Mouse (Mus musculus): ENCODE data around the gene Wdr53. TPM values are rescaled to one million over a fixed set of nuclear protein-coding genes. Genes with fewer than 3 reads are reported as not detected.
"Not testable (repeated sequence)": the region's sequence is repeated elsewhere in the genome, so short reads cannot be mapped to it uniquely, and the experiment has no call there.

Gene Wdr53
- 17.4 and 19.0 TPM in 2 replicates for polyA plus RNA-seq (2016; fragmentation: Nextera tagmentation; extraction: Ambion mirVana)

GRCm38 (mm10) chr16:32246952-32247370 is at the start of gene Wdr53, which contains the start of gene Fbxo45:
Wdr53 (plus strand) TSS chr16:32247227.
Fbxo45 (minus strand) TSS chr16:32247158.
- H3K4me1 ChIP-seq (replicated peaks): peaks cover 35% of the 10 kb centered on the region
- DNase-seq (ENCODE audit: low spot score): peak; percentile 97
- no peaks in the 10 kb centered on the region for H3K9me3 ChIP-seq
- under 1% methylated on average over 48 of the region's 48 CpGs for WGBS
- H3K27me3 ChIP-seq (ENCODE audit: insufficient read depth, poor library complexity, severe bottlenecking): no peaks in the 10 kb centered on the region
- peak within 1 kb of the TSS; percentile 94 for H3K27ac ChIP-seq
- H3K4me3 ChIP-seq: peak within 1 kb of the TSS; percentile 91
- peaks cover 10% of the 10 kb centered on the region for H3K36me3 ChIP-seq

DNA sequence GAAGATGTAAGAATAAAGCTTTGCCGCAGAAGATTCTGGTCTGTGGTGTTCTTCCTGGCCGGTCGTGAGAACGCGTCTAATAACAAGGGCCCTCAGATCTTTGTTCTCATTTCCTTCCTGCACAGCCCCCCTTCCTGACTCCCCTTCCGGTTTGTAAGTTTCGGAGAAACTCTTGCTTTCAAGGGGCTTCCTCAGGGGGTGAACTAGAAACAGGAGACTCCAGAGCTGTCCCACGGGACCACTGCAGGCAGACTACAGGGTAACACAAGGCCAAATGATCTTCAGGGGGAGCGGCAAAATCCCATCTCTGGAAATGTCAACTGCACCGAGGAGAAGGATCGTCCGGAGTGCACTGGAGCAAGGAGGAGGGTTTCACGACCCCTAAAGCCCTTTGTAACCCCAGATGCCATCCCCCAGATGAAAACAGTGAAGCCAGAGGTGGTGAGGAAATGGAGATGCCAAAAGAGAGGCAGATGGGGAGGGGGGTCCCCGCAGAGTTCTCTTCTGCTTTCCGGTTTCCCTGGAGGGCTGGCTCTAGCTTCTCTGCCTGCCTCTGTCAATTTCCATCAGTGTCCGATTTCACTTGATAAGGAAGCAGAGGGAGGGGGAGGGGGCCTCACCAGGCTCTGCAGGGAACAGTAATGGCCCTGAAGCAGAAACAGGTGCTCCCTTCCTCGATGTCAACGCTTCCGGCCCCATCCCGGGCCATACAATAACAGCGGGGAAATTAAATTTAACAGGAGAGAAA is 46.6 kb upstream of the Wdr53 start:
- DNase-seq (ENCODE audit: low spot score): peak; percentile 61
- Histone ChIP-seq H3K27me3 (ENCODE audit: insufficient read depth, poor library complexity, severe bottlenecking) (no peaks in the 10 kb centered on the region), H3K4me3 (peak overlapping the region; percentile 21), H3K36me3 (no peaks in the 10 kb centered on the region), H3K9me3 (peaks cover 8% of the 10 kb centered on the region; the same call in 1 of the 2 replicates), H3K4me1 (replicated peaks) (peaks cover 13% of the 10 kb centered on the region), H3K27ac (peak overlapping the region; percentile 77)
- 55% methylated on average over 21 of the region's 21 CpGs for WGBS

- H3K9me3 ChIP-seq: peaks cover 8% of the 10 kb centered on the region; the same call in 1 of the 2 replicates
- no peak for DNase-seq (ENCODE audit: low spot score)
- no peaks in the 10 kb centered on the region for H3K36me3 ChIP-seq
- 47% methylated on average over 9 of the region's 9 CpGs for WGBS
- H3K27me3 ChIP-seq (ENCODE audit: insufficient read depth, poor library complexity, severe bottlenecking): no peaks in the 10 kb centered on the region
- peak overlapping the region; percentile 77 for H3K27ac ChIP-seq
- peaks cover 13% of the 10 kb centered on the region for H3K4me1 ChIP-seq (replicated peaks)
- peak overlapping the region; percentile 21; the same call in 1 of the 2 replicates for H3K4me3 ChIP-seq
Measured at GRCm38 (mm10) chr16:32201004-32201325, 46.1 kb upstream of the Wdr53 start.

- WGBS: 75% methylated on average over 6 of the region's 6 CpGs
- peaks cover 8% of the 10 kb centered on the region; the same call in 1 of the 2 replicates for H3K9me3 ChIP-seq
- H3K27ac ChIP-seq: no peak overlapping the region
- peaks cover 13% of the 10 kb centered on the region for H3K4me1 ChIP-seq (replicated peaks)
- no peak for DNase-seq (ENCODE audit: low spot score)
- H3K36me3 ChIP-seq: no peaks in the 10 kb centered on the region
- no peaks in the 10 kb centered on the region for H3K27me3 ChIP-seq (ENCODE audit: insufficient read depth, poor library complexity, severe bottlenecking)
- H3K4me3 ChIP-seq: no peak overlapping the region
Measured at GRCm38 (mm10) chr16:32202681-32203080, 44.3 kb upstream of the Wdr53 start.

- peaks cover 13% of the 10 kb centered on the region for H3K4me1 ChIP-seq (replicated peaks)
- H3K9me3 ChIP-seq: peaks cover 22% of the 10 kb centered on the region
- H3K27me3 ChIP-seq (ENCODE audit: insufficient read depth, poor library complexity, severe bottlenecking): no peaks in the 10 kb centered on the region
- DNase-seq (ENCODE audit: low spot score): no peak
- H3K27ac ChIP-seq: no peak overlapping the region
- no peaks in the 10 kb centered on the region for H3K36me3 ChIP-seq
- 66% methylated on average over 3 of the region's 3 CpGs for WGBS
- no peak overlapping the region for H3K4me3 ChIP-seq
Measured at GRCm38 (mm10) chr16:32204902-32205301, 42.1 kb upstream of the Wdr53 start.

DNA sequence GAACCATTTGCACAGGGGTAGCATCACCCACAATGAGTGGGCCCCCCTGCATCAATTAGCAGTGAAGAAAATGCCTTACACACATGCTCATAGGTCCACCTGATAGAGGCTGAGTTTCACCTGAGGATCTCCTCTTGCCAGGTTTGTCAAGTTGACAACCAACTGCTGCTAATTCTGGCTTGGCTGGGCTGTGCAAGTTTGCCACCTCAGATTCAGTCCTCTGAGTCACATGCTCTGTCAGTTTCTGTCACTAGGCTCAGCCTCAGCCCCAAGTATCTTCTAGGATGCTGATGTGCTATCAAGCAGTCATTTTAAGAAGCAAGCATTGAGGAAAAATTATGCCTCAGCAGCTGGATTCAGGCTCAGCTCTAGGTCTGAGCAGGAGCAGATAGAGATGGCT is 32.9 kb upstream of the Wdr53 start:
- DNase-seq (ENCODE audit: low spot score): no peak
- Histone ChIP-seq H3K9me3 (peaks cover 10% of the 10 kb centered on the region), H3K27ac (no peak overlapping the region), H3K36me3 (no peaks in the 10 kb centered on the region), H3K4me1 (replicated peaks) (no peaks in the 10 kb centered on the region), H3K4me3 (no peak overlapping the region), H3K27me3 (ENCODE audit: insufficient read depth, poor library complexity, severe bottlenecking) (no peaks in the 10 kb centered on the region)

DNA sequence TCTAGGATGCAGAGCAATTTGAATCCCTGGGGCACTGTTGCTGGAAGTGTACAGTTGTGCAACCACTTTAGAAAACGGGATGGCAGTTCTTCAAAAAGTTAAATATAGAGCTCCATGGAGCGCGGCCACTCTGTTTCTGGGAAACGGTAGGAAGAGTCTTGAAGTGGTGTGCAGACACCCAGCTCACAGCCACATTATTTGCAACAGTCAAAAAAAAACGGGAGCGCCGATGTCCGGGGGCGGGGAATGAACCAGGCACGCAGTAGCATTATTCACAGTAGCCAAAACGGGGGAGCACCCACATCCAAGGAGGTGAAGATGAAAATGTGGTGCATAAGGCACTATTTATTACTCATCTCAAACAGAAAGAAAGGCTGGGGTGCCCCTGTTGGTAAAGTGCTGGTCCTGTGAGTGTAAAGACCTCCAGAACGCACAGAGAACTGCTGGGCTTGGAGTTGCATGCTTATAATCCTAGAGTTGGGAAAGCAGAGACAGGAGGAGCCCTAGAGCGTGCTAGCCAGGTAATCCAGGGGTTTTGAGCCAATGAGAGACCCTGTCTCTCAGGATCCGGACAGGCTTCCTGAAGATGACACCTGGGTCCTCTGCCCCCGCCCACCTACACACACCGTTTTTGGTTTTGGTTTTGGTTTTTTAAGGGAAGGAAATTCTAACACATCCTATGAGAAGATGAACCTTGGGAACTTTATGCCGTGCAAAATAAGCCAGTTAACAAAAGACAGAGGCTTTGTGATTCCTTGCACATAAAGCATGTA is 32.0 kb upstream of the Wdr53 start:
- H3K9me3 ChIP-seq: peaks cover 2% of the 10 kb centered on the region; the same call in 1 of the 2 replicates
- H3K4me3 ChIP-seq: no peak overlapping the region
- WGBS: 84% methylated on average over 17 of the region's 17 CpGs
- no peak for DNase-seq (ENCODE audit: low spot score)
- no peak overlapping the region for H3K27ac ChIP-seq
- H3K27me3 ChIP-seq (ENCODE audit: insufficient read depth, poor library complexity, severe bottlenecking): no peaks in the 10 kb centered on the region
- no peaks in the 10 kb centered on the region for H3K36me3 ChIP-seq
- H3K4me1 ChIP-seq (replicated peaks): no peaks in the 10 kb centered on the region

- Histone ChIP-seq H3K4me3 (no peak overlapping the region), H3K27ac (no peak overlapping the region), H3K4me1 (replicated peaks) (no peaks in the 10 kb centered on the region), H3K9me3 (no peaks in the 10 kb centered on the region), H3K27me3 (ENCODE audit: insufficient read depth, poor library complexity, severe bottlenecking) (no peaks in the 10 kb centered on the region), H3K36me3 (no peaks in the 10 kb centered on the region)
- WGBS: 87% methylated on average over 4 of the region's 4 CpGs
- DNase-seq (ENCODE audit: low spot score): no peak
Measured at GRCm38 (mm10) chr16:32221803-32222202, 25.2 kb upstream of the Wdr53 start.

GRCm38 (mm10) chr16:32222399-32222798 is 24.6 kb upstream of the Wdr53 start:
- no peaks in the 10 kb centered on the region for H3K36me3 ChIP-seq
- no peak for DNase-seq (ENCODE audit: low spot score)
- H3K4me3 ChIP-seq: no peak overlapping the region
- H3K9me3 ChIP-seq: no peaks in the 10 kb centered on the region
- H3K27me3 ChIP-seq (ENCODE audit: insufficient read depth, poor library complexity, severe bottlenecking): no peaks in the 10 kb centered on the region
- H3K4me1 ChIP-seq (replicated peaks): no peaks in the 10 kb centered on the region
- no peak overlapping the region for H3K27ac ChIP-seq

DNA sequence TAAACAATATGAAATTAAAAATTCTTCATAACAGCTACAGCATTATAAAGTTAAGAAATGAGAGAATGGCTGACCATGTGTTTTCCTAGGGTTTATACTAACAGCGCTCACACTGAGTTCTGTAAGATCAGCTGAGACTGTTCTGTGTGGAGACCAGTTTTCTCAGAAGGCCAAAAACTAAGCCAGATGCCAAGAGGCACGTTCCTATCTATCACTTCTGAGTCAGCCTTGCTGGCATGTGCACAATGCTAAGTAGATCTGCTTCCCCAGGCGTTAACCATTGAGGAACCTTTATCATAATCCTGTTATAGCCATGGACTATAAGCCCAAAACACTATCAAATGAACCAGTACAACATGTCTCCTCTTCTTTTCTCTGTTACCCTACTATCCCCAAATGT is 15.0 kb upstream of the Wdr53 start:
- H3K36me3 ChIP-seq: peaks cover 68% of the 10 kb centered on the region
- 90% methylated on average over 3 of the region's 3 CpGs for WGBS
- H3K4me1 ChIP-seq (replicated peaks); H3K27me3 ChIP-seq (ENCODE audit: insufficient read depth, poor library complexity, severe bottlenecking); DNase-seq (ENCODE audit: low spot score); H3K9me3 ChIP-seq; H3K4me3 ChIP-seq; H3K27ac ChIP-seq: not testable (repeated sequence)

DNA sequence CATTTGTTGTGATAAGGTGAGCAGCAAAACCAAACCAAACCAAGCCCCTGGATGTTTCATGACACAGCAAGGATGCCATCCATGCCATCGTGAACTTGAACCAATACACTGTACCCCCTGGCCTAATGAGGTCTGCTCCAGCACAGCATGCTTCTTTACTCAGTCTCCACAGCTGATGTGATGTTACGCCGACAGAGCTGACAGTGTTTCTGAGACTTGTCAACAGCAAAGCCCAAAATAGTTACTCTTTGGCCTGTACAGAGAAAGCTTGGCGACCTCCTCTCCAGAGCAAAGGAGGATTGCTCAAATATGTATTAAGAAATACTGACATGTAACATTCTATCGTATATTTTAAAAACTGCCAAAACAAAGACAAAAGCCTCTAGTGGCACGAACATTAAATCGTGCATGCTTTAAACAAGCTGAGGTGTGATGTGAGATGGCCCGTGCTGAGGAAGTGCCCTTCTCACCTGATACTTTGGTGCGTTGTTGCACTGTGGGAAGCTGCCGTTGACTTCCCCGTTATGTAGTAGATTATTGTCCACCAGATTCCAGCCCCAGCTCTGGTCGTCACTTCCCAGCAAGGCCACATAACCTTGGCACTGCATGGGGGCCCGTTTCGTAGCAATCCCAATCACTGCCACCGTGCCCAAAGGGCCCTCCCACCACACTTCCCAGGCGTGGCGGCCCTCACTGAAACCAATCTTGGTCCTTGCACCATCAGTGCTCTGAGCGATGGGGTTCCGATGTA is 8.9 kb upstream of the Wdr53 start:
- 92% methylated on average over 19 of the region's 19 CpGs for WGBS
- H3K27me3 ChIP-seq (ENCODE audit: insufficient read depth, poor library complexity, severe bottlenecking): no peaks in the 10 kb centered on the region
- no peak overlapping the region for H3K4me3 ChIP-seq

DNA sequence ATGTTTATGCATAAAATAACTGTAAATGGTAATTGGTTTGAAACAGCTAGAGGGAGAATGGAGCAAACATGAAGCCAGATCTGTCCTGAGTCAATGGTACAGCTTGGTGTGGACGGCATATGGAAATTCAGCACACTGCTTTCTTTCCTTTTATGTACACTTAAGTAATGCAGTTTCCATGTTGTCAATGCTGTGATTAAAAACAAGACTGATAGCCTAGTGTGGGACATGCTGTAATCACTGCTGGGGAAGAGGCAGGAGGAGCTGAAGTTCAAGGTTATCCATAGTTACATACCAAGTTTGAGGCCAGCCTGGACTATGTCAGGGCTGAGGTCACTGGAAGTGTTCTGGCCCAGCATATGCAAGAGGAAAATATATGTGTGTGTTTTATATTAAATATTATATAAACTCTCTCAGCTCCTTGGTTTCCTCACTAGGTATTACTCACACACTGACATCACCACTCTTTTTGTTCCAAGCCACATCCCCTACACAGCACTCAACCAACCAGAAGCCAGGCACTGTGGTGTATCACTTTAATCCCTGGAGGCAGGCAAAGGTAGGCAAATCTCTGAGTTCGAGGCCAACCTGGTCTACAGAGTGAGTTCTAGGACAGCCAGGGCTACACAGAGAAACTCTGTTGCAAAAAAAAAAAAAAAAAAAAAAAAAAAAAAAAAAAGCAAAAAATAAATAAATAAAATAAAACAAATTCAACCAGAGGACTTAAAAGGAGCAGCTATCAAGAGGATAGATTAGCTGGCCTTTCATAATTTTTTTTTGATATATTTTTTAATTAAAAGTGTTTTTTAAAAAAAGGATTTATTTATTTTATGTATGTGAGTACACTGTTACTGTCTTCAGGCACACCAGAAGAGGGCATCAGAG is 7.4 kb upstream of the Wdr53 start:
- Histone ChIP-seq H3K27ac (no peak overlapping the region), H3K4me1 (replicated peaks) (peaks cover 8% of the 10 kb centered on the region), H3K9me3 (no peaks in the 10 kb centered on the region), H3K4me3 (no peak overlapping the region), H3K36me3 (peaks cover 52% of the 10 kb centered on the region), H3K27me3 (ENCODE audit: insufficient read depth, poor library complexity, severe bottlenecking) (no peaks in the 10 kb centered on the region)
- 91% methylated on average over 2 of the region's 2 CpGs for WGBS
- no peak for DNase-seq (ENCODE audit: low spot score)

More for the DNA sequence above, 8.9 kb upstream of the Wdr53 start:
- no peaks in the 10 kb centered on the region for H3K4me1 ChIP-seq (replicated peaks)
- no peaks in the 10 kb centered on the region for H3K9me3 ChIP-seq
- H3K36me3 ChIP-seq: peaks cover 62% of the 10 kb centered on the region
- H3K27ac ChIP-seq: no peak overlapping the region
- no peak for DNase-seq (ENCODE audit: low spot score)

All from hindbrain, embryonic 10.5 days (tissue).